Mouse (Mus musculus) limb, embryonic 14.5 days (tissue): ENCODE measurements around the gene 6330409D20Rik. TPM values are rescaled to one million over a fixed set of nuclear protein-coding genes. Genes with fewer than 3 reads are reported as not detected.

Source experiments
- ATAC-seq: fragments of 200-750 bp; cut with Nextera tagmentation; 2 replicates; pipeline ENCODE4 v1.8.0; 2017; ENCODE audit warnings: low read depth, moderate number of reproducible peaks, moderate TSS enrichment; ENCODE audit not compliant: low FRiP score
- DNase-seq: peaks from one replicate; pipeline ENCODE4 v3.0.0-alpha.2; 2015; ENCODE audit warnings: low spot score
- H3K27ac ChIP-seq: fragments of 300-500 bp; sonication (generic); replicated peaks from 2 replicates; pipeline ENCODE4 v1.5.1; 2014; ENCODE audit warnings: low read depth, mild to moderate bottlenecking, low read length, moderate library complexity, mixed read lengths
- H3K27me3 ChIP-seq: fragments of 300-500 bp; sonication (generic); 2 replicates; pipeline ENCODE4 v1.6.1; 2014; ENCODE audit warnings: low read length, mixed read lengths; ENCODE audit not compliant: control insufficient read depth, insufficient read depth
- H3K36me3 ChIP-seq: fragments of 300-500 bp; sonication (generic); 2 replicates; pipeline ENCODE4 v1.6.1; 2014; ENCODE audit warnings: mild to moderate bottlenecking, low read length, moderate library complexity, mixed read lengths; ENCODE audit not compliant: control insufficient read depth, insufficient read depth
- H3K4me1 ChIP-seq: fragments of 300-500 bp; sonication (generic); 2 replicates; pipeline ENCODE4 v1.6.1; 2014; ENCODE audit warnings: antibody characterized with exemption, low read length, mixed read lengths; ENCODE audit not compliant: control insufficient read depth, insufficient read depth
- H3K4me2 ChIP-seq: fragments of 300-500 bp; sonication (generic); replicated peaks from 2 replicates; pipeline ENCODE4 v1.6.1; 2014; ENCODE audit warnings: low read depth, mild to moderate bottlenecking, low read length, moderate library complexity; ENCODE audit not compliant: severe bottlenecking
- H3K4me3 ChIP-seq: fragments of 300-500 bp; sonication (generic); replicated peaks from 2 replicates; pipeline ENCODE4 v1.5.1; 2014; ENCODE audit warnings: low read length
- H3K9ac ChIP-seq: fragments of 300-500 bp; sonication (generic); 2 replicates; pipeline ENCODE4 v1.6.1; 2014; ENCODE audit warnings: mild to moderate bottlenecking, low read depth, low read length, moderate library complexity; ENCODE audit not compliant: severe bottlenecking
- H3K9me3 ChIP-seq: fragments of 300-500 bp; sonication (generic); 2 replicates; pipeline ENCODE4 v1.6.1; 2016; ENCODE audit warnings: low read length; ENCODE audit not compliant: control insufficient read depth
- POLR2A ChIP-seq: fragments of 200-500 bp; IDR thresholded peaks from 2 replicates; pipeline ENCODE4 v1.8.0; 2012; ENCODE audit warnings: inconsistent platforms, mild to moderate bottlenecking, moderate library complexity, borderline replicate concordance; ENCODE audit not compliant: insufficient read depth, insufficient read length; ENCODE audit errors: extremely low read depth
- WGBS: fragments of 180-500 bp; shearing (Covaris S2); extraction: QIAGEN DNeasy Blood & Tissue Kit; methylation state at CpG from one replicate; pipeline ENCODE4 v1.1.7; 2014; 5-methylcytosine and 5-hydroxymethylcytosine counted together
- polyA plus RNA-seq, 2 experiments: library from polyadenylated mRNA; depleted of rRNA in 1 of 2; stranded (reverse) in 1 of 2; unstranded in 1 of 2; fragments of >200 nt; fragmentation: Nextera tagmentation in 1 of 2; extraction: Ambion mirVana in 1 of 2; gene quantifications; 2 replicates each; pipeline versions ENCODE4 v1.2.1 to v1.2.3; 2012 to 2014

The 6330409D20Rik gene
- polyA plus RNA-seq, 2 experiments, result 0.14 TPM; not detected in 1

- Histone ChIP-seq H3K4me1 (peaks cover 9% of the 10 kb centered on the region), H3K4me3 (no peak overlapping the region), H3K4me2 (no peak overlapping the region), H3K27ac (no peak overlapping the region), H3K36me3 (peaks cover 46% of the 10 kb centered on the region), H3K9ac (no peak overlapping the region), H3K27me3 (no peaks in the 10 kb centered on the region), H3K9me3 (no peaks in the 10 kb centered on the region)
- 78% methylated on average over 7 of the region's 7 CpGs for WGBS
- no peak for ATAC-seq
- no peak for TF ChIP-seq POLR2A
- no peak for DNase-seq
Observed at GRCm38 (mm10) chr2:32750199-32750598, 9.4 kb upstream of the 6330409D20Rik start.

DNA sequence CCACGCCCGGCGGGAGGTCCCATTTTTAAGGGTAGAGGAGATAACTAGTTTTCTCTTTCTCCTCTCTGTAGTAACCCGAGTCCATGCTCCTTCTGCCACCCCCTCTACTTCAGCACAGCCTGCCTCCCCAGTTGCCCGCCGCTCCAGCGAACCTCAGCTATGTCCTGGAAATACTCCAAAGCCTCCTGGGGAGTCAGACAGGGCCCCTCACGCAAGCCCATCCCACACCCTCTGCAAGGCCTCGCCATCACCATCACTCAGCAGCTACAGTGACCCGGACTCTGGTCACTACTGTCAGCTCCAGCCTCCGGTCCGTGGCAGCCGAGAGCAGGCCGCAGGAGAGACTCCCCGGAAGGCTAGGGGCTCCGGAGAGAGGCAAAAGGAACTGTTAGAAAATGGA, 8.3 kb upstream of the 6330409D20Rik start:
- Histone ChIP-seq H3K9me3 (no peaks in the 10 kb centered on the region), H3K4me2 (no peak overlapping the region), H3K27ac (no peak overlapping the region), H3K36me3 (peaks cover 43% of the 10 kb centered on the region), H3K4me1 (peaks cover 9% of the 10 kb centered on the region), H3K27me3 (no peaks in the 10 kb centered on the region), H3K4me3 (no peak overlapping the region), H3K9ac (no peak overlapping the region)
- no peak for TF ChIP-seq POLR2A
- DNase-seq (no peak), ATAC-seq (no peak)
- WGBS, result 90% methylated on average over 16 of the region's 16 CpGs

DNA sequence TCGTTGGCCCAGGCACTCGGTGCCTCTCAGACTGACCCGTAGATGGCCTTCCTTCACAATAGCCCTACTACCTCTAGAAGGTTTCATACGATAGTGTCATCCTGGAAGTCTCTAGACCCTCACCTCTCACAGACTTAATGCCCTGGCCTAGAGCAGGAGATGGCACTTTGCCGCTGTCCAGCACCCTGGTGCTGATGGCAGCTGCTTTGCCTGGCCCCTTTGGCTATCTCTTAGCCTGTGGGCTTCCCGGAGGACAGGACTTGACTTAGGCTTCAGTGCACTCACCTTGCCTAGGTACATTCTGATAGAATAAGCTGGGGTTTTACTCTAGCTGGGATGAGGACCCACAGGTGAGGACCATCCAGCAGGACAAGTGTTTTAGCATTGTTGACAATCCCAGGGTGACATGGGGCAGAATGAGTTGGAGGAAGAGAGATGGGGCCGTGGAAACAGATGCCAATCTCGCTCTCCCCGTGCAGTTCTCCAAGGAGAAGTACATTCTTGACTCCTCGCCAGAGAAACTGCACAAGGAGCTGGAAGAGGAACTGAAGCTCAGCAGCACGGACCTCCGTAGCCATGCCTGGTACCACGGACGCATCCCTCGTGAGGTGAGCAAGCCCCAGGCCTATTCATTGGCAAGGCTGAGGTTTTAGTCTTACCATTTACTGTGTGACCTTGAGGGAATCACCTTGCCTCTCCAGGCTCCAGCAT, 3.6 kb upstream of the 6330409D20Rik start:
- Histone ChIP-seq H3K4me3 (no peak overlapping the region), H3K27me3 (peaks cover 12% of the 10 kb centered on the region), H3K9ac (no peak overlapping the region), H3K9me3 (no peaks in the 10 kb centered on the region), H3K4me1 (peaks cover 12% of the 10 kb centered on the region), H3K27ac (no peak overlapping the region), H3K4me2 (no peak overlapping the region), H3K36me3 (peaks cover 30% of the 10 kb centered on the region; the same call in 1 of the 2 replicates)
- DNase-seq (no peak), ATAC-seq (no peak)
- TF ChIP-seq POLR2A, result no peak
- WGBS, result 71% methylated on average over 15 of the region's 15 CpGs

GRCm38 (mm10) chr2:32742173-32742531, 1.3 kb upstream of the 6330409D20Rik start:
- peak overlapping the region; percentile 94 for H3K4me2 ChIP-seq
- ATAC-seq (peak; percentile 62), DNase-seq (no peak)
- WGBS, result 3% methylated on average over 15 of the region's 18 CpGs
- H3K4me3 ChIP-seq, result peak overlapping the region; percentile 46
- H3K27me3 ChIP-seq, result peaks cover 12% of the 10 kb centered on the region
- peak overlapping the region; percentile 52; the same call in 1 of the 2 replicates for H3K9ac ChIP-seq
- H3K9me3 ChIP-seq, result no peaks in the 10 kb centered on the region
- no peak for TF ChIP-seq POLR2A
- H3K27ac ChIP-seq, result no peak overlapping the region
- H3K4me1 ChIP-seq, result peaks cover 12% of the 10 kb centered on the region
- H3K36me3 ChIP-seq, result peaks cover 17% of the 10 kb centered on the region; the same call in 1 of the 2 replicates

- peak overlapping the region; percentile 52 for H3K9ac ChIP-seq
- peak; percentile 51 for DNase-seq
- H3K27ac ChIP-seq, result no peak overlapping the region
- peaks cover 12% of the 10 kb centered on the region for H3K4me1 ChIP-seq
- H3K4me3 ChIP-seq, result peak overlapping the region; percentile 46
- H3K27me3 ChIP-seq, result peaks cover 12% of the 10 kb centered on the region
- peak overlapping the region; percentile 94 for H3K4me2 ChIP-seq
- WGBS, result 4% methylated on average over 35 of the region's 58 CpGs
- no peaks in the 10 kb centered on the region for H3K9me3 ChIP-seq
- peaks cover 12% of the 10 kb centered on the region; the same call in 1 of the 2 replicates for H3K36me3 ChIP-seq
- no peak for TF ChIP-seq POLR2A
- ATAC-seq, result peak; percentile 68; the same call in 1 of the 2 replicates
Observed at GRCm38 (mm10) chr2:32741273-32742172, 707 bp upstream of the 6330409D20Rik start.
